Mouse (Mus musculus): ENCODE data around the gene Slc8b1.

DNA sequence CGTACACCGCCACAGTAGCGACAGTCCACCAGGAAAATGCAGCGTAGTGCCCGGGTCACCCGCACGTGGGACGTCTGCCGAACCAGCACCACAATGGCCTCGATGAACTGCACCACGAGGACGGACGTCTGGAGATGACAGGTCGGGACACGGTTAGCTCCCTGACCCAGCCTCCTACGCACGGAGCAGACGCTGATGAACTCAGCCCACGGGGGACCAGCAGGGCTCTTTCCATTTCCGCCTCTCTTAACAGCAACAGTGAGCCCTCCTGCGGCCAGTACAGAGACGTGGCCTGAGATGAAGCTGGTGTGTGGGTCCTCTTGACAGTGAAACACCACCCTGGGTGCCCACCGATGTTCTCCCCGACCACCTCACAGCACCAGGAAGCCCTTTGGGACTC lies 44.9 kb downstream of the Slc8b1 start:
- TF ChIP-seq CTCF (IDR thresholded peaks at IDR 0.05): no peak
- no peak for TF ChIP-seq POLR2A (IDR thresholded peaks at IDR 0.05; ENCODE audit: insufficient read depth, low read depth, low read length)
